Mouse (Mus musculus) neural tube, postnatal 0 days (tissue): ENCODE measurements around the gene Atp13a5. TPM values are rescaled to one million over a fixed set of nuclear protein-coding genes. Genes with fewer than 3 reads are reported as not detected.

Experiments used
- polyA plus RNA-seq: library from polyadenylated mRNA; unstranded; fragments of >200 nt; fragmentation: Nextera tagmentation; extraction: Ambion mirVana; gene quantifications from 2 replicates; pipeline ENCODE4 v1.2.1, GENCODE M21; 2015

The Atp13a5 gene
- 7.8 and 9.9 TPM in 2 replicates for polyA plus RNA-seq

DNA sequence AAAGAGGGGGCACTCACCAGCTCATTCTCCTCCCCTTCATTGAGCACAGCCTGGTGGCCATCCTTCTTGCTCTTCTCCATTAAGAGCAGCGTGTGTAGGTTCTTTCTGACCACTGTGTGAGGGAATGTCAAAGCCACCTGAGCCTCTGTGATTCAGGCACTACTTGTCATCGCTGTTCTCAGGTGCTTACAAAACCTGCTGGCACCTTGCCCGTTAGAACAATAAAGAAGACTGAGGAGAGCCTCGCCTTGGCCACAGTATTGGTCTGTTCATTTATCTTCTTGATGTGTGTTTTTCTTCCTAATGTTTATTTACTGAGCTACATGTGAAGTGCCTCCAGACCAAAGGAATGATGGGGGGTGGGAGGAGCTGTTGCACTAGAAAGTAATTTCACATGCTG, at the start of gene Atp13a5:
TSS of gene Atp13a5 (minus strand) at position 275 of the 400 bp plus-strand sequence.

DNA sequence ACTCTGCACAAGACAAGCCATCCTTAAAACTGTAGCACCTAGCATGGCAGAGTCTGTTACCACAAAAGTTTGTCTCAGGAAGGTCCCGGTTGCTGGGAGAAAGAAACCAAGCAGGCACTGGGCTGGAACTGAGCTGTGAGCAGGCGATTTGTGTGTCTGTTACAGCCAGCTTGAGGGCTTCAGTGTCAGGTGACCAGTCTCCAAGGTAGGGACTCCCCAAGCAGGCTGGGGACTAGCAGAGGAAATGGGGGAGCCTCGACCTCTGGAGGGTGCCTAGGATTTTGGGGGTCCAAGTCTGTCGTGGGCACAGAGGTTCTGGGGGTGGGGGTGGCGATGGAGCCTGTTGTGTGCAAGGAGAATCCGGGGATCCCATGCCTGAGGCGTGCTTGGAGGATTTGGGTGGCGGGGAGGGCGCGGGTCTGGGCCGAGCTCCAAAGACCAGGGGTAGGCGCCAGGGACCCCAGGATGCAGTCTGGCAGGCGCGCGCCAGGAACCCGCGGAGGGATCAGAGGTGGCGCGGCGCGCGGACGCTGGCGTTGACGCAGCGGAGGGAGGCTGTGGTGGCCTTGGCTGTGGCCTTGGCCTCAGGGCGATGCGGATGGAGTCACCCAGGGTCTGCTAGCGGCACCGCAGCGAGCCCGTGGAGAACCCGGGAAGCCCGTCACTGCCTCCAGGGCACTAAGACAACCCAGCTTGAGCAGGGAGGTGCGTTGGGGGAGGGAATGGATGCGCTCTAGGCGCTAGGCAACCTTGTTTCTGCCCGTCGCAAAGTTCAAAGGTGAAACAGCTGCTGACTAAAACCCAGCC, 168.7 kb downstream of the Atp13a5 start, which contains the start of gene Hrasls:
TSS of gene Hrasls (plus strand) at position 91 of the 807 bp plus-strand sequence.

Other genes starting within 250 kb of the Atp13a5 start
- gene Hrasls, start 169.0 kb downstream of the Atp13a5 start, polyA plus RNA-seq: 6.9 and 7.4 TPM in 2 replicates
- gene Atp13a4, start 166.1 kb upstream of the Atp13a5 start, polyA plus RNA-seq: 2.9 and 4.1 TPM in 2 replicates
- 32.5 and 35.2 TPM in 2 replicates for gene Opa1, start 200.6 kb upstream of the Atp13a5 start, polyA plus RNA-seq